Mouse (Mus musculus) E14TG2a.4 (cell line): ENCODE results near the gene Leap2.
"Not testable (repeated sequence)": the region's sequence is repeated elsewhere in the genome, so short reads cannot be mapped to it uniquely, and the experiment has no call there.

ENCODE experiments used
- CTCF ChIP-seq: conservative IDR thresholded peaks from 2 replicates; pipeline ENCODE4 v1.5.1; 2014; ENCODE audit warnings: low read length
- POU5F1 ChIP-seq: IDR thresholded peaks from 2 replicates; pipeline ENCODE4 v1.6.1; 2014; ENCODE audit warnings: low read length, borderline replicate concordance

GRCm38 (mm10) chr11:53426914-53427313, 3.9 kb upstream of the Leap2 start:
- not testable (repeated sequence) for TF ChIP-seq CTCF, POU5F1
